Mouse (Mus musculus): ENCODE data around the gene Hist1h2bn.
A peak's percentile ranks its signal among the peaks of the same experiment; 100 is the strongest.
"Not testable (repeated sequence)": the region's sequence is repeated elsewhere in the genome, so short reads cannot be mapped to it uniquely, and the experiment has no call there.

The Hist1h2bn gene

DNA sequence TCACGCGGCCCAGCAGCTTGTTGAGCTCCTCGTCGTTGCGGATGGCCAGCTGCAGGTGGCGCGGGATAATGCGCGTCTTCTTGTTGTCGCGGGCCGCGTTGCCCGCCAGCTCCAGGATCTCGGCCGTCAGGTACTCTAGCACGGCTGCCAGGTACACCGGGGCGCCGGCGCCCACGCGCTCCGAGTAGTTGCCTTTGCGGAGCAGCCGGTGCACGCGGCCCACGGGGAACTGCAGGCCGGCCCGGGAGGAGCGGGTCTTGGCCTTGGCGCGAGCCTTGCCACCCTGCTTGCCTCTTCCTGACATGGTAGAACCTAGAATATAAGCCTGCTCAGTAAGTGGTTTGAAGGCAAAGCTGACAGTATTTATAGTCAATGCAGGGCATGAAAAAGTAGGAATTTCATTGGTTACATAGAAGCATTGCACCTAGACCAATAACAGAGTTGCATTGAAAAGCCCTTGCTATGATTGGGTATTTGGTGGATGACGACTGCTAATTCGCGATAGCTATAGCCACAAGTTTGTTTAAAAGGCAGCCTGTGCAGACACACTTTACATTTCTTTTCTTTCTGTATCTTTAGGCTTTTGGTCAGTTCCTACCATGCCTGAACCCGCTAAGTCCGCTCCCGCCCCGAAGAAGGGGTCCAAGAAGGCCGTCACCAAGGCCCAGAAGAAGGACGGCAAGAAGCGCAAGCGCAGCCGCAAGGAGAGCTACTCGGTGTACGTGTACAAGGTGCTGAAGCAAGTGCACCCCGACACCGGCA, at the start of gene Hist1h2bn, which contains the start of gene Hist1h2ak:
Gene Hist1h2bn, plus strand, starts transcription at position 600 of the 762 bp plus-strand sequence.
Gene Hist1h2ak, minus strand, starts transcription at position 304 of the 762 bp plus-strand sequence.
- DNase-seq (ENCODE audit: extremely low read depth, low read depth, low spot score), result peak; percentile 91

DNA sequence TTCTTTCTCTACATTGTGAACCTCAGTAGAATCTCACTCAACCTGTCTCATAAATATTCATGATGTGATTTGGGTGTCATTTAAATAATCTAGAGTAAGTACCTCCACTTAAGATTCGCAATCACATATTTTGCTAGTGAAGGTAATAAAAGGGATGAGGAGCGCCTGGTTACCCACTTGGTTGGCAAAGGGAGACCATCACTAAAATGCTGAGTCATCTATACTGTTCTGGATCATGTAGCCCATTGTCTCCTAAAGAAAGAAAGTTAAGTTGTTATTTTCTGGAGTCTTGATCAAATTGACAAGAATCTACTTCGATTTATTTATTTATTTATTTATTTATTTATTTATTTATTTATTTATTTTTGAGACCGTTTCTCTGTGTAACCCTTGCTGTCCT, 47.3 kb upstream of the Hist1h2bn start:
- no peak for DNase-seq (ENCODE audit: extremely low read depth, low read depth, low spot score)

DNA sequence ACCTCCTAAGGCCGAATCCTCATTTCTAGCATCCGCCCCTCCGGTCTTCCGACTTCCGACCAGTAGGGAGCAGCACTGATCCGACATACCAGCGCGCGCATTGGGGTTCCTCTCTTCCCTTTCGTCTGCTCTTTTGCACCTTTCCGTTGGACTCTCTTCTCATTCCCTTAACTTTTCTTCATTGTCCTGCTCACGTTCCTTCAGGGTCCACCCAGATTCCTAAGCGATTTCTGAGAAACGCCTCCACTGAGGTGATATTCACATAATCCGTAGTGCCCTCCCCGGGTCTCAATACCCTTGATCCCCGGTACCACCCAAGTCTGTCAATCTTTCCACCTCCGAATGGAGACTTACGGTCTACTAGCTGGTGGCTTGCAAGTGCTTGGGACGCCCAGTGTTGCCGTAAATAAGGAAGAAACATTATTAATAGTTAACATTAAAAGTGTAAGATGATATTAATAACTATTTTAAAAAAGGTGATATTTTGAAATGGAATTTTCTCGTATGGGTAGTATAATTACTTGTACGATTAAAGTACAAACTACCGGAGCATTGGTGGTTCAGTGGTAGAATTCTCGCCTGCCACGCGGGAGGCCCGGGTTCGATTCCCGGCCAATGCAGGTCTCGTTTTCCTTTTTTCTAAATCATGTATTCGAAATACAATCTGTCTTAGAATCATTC, 43.8 kb upstream of the Hist1h2bn start:
- DNase-seq (ENCODE audit: extremely low read depth, low read depth, low spot score), result no peak

DNA sequence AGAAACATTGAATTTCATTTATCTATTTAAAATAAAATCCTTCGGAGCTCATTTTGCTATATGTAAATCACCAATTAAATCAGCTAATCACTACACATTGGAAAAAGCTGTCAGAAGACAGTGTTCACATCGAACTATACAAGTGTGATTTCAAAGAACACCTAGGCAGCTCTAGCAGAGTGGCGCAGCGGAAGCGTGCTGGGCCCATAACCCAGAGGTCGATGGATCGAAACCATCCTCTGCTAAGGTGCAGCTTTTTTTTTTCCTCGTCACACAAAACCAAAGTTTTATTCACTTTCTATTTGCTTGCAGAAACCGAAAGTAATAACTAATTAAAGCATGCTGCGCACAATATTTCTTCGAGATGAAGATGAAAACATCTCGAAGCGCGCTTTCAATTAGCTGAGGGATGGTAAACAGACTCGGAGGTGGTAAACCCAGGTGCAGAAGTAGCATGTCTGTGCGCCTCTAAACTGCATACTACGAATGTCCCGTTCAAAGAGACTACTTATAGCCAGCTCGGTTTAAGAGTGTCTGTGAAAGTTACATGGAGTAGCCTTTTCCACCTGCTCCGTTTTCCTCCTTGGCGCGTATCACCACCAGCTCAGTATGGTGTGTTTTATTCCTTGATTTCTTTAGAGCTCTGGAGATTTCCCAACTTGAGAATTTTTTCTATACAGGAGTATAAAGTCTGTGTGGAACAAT, 43.0 kb upstream of the Hist1h2bn start:
- no peak for DNase-seq (ENCODE audit: extremely low read depth, low read depth, low spot score)

DNA sequence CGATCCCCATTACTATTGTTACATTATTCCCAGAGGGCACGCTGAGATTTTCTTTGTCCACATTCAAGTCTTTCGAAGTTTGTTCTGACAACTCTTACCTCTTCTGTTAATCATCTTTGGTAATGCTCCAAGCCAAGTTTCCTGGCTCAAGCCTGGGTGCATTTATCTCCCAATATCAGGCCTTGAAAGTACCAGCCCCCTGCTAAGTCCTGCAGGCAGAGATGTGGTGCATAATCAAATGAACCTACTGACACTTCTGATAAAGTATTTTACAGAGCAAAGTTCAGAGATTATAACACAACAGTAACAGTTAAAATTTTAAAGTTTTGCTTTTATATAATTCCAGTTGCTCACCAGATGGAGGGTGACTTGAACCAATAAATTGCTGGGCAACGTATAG, 42.2 kb upstream of the Hist1h2bn start:
- no peak for DNase-seq (ENCODE audit: extremely low read depth, low read depth, low spot score)

DNA sequence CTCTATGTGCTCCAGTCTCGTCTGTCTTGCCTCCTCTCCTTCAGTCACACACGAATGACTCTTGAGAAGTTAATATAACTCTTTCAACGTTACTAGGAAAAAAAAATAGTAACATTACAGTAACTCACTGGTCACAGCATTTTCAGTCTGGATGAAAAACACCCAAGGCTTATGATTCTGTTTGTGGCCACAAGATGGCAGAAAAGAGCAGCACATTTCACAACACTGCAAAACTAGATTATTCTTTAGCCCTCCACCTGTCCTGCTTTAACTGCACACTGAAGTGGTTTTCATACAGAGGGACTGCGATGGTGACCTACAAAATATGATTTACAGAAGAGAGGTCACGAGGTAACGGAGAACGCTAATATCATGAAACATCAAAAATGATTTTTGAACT, 39.2 kb upstream of the Hist1h2bn start:
- DNase-seq (ENCODE audit: extremely low read depth, low read depth, low spot score), result no peak

DNA sequence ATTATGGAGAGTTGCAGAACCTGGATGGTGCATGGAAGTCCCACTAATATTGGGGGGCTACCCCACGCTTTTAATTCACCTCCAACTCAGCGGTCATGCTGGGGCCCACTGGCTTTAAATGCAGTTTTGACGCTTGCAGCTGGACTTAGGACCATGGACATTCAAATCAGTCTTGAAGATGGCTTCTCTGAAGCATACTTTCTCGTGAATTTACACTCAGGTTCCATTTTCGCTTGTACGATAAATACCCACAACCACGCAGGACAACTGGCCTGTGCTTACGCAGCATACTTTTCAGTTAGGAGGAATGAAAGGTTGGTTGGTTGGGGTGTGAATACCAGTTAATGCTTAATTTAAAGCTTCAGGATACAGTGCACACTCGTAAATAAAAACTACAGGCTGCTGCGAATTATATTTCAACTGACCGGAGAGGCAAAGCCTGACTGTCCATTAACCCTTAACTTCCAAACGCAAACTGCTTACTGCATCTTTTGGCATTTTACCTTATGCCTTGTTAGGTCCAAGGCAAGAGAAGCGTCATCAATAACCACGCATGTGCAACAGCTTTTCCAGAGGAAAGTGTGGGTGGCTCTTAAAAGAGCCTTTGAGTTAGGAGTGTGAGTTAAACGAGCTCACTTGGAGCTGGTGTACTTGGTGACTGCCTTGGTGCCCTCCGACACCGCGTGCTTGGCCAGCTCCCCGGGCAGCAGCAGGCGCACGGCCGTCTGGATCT, 38.6 kb upstream of the Hist1h2bn start:
- no peak for DNase-seq (ENCODE audit: extremely low read depth, low read depth, low spot score)

DNA sequence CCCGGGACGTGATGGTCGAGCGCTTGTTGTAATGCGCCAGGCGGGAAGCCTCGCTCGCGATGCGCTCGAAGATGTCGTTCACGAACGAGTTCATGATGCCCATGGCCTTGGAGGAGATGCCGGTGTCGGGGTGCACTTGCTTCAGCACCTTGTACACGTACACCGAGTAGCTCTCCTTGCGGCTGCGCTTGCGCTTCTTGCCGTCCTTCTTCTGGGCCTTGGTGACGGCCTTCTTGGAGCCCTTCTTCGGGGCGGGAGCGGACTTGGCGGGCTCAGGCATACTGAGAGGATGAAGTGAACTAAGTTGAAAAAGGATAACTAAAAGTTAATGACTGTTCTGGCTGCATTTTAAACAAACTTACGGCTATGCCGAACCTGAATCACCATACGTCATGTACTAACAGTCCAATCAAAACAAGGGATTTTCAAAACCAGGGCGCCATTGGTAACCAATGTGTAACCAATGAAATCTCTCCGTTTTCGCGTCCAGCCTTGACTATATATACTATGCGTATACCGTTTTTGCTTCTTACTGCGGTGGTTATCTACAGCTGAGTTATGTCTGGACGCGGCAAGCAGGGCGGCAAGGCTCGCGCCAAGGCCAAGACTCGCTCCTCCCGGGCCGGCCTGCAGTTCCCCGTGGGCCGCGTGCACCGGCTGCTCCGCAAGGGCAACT, 37.9 kb upstream of the Hist1h2bn start, which contains the start of the genes Hist1h2bl and Hist1h2ai:
Gene Hist1h2bl, minus strand, starts transcription at position 280 of the 676 bp plus-strand sequence.
Gene Hist1h2ai, plus strand, starts transcription at position 559 of the 676 bp plus-strand sequence.
- DNase-seq (ENCODE audit: extremely low read depth, low read depth, low spot score), result peak; percentile 76

DNA sequence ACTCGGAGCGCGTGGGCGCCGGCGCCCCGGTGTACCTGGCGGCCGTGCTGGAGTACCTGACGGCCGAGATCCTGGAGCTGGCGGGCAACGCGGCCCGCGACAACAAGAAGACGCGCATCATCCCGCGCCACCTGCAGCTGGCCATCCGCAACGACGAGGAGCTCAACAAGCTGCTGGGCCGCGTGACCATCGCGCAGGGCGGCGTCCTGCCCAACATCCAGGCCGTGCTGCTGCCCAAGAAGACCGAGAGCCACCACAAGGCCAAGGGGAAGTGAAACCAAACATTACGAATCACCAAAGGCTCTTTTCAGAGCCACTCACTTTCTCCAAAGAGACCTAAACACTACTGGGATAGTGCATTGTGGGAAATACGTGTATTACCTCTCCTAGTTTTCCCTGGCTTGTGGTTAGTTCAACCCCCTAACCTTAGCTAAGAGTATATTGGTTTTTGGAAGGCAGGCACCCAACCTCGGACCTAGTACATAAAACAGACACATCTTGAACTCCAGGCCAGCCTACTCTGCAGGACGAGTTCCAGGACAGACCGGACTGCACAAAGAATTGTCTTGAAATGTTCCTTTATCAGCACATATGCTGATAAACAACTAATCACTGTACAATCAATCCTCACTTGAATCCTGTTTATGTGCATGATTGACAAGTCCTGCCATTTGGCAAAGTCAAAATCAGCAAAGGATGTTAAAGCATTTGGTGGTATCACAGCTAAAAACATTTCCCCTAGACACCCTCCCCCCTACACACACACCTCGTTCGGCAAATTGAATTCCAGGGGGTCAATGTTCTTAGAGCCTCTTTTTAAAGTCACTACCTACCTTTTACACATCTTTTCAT, 37.2 kb upstream of the Hist1h2bn start:
- DNase-seq (ENCODE audit: extremely low read depth, low read depth, low spot score), result not testable (repeated sequence)

DNA sequence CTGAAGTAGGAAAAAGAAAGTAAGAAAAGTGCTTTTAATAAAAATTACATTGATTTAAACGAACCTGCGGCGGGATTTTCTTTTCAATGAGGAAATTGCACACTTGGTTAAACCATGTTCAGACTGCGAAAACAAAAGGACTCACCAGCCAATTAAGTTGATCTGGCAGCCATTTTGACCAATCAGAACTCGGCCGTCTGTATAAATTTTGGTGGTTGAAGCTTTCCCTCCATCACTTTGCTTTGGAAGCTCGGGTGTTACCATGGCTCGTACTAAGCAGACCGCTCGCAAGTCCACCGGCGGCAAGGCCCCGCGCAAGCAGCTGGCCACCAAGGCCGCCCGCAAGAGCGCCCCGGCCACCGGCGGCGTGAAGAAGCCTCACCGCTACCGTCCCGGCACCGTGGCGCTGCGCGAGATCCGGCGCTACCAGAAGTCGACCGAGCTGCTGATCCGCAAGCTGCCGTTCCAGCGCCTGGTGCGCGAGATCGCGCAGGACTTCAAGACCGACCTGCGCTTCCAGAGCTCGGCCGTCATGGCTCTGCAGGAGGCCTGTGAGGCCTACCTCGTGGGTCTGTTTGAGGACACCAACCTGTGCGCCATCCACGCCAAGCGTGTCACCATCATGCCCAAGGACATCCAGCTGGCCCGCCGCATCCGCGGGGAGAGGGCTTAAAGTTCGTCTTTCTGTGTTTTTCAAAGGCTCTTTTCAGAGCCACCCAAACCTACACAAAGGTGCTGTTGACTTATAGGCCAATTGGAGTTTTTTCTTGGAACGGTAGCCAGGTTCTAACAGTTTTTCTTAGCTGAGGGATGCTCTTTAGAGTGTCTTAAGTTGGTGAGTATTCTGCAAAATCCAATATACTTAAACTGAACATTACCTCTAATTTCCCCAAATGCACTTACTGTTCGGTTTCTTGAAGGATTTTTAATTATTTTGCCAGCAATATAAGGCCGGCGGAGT, 36.2 kb upstream of the Hist1h2bn start, which contains the start of gene Hist1h3h:
Gene Hist1h3h, plus strand, starts transcription at position 263 of the 961 bp plus-strand sequence.
- DNase-seq (ENCODE audit: extremely low read depth, low read depth, low spot score), result not testable (repeated sequence)

DNA sequence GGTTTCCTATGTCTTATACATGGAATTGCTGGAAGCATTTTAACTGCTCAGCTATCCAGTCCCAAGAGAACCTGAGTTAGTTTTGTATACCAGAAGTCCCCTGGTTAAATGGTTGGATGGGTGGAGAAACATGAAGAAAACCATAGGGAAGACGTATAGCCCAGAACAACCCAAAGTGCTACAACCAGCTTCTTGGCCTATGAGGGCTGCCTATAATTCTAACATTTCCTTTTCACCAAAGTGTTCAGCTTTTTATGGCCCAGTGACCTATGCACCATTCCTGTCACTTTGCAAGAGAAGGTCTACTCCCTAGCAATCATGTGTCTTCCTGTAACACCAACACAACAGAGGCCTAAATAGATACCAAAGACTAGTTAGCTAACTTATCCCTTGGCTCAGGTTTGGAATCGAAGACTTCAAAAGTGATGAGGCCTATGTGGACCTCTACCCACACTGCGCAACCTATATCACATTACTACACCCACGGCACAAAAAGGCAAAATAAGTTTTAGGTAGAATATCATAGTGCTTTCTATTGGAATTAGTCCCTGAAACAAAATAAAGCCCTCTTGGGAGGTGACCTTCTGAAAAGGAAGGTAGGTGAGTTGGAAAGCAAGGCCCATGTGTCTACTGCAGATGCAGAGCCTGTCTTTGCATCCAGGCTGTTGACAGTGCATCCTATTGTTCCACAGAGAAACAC, 35.4 kb upstream of the Hist1h2bn start:
- no peak for DNase-seq (ENCODE audit: extremely low read depth, low read depth, low spot score)

DNA sequence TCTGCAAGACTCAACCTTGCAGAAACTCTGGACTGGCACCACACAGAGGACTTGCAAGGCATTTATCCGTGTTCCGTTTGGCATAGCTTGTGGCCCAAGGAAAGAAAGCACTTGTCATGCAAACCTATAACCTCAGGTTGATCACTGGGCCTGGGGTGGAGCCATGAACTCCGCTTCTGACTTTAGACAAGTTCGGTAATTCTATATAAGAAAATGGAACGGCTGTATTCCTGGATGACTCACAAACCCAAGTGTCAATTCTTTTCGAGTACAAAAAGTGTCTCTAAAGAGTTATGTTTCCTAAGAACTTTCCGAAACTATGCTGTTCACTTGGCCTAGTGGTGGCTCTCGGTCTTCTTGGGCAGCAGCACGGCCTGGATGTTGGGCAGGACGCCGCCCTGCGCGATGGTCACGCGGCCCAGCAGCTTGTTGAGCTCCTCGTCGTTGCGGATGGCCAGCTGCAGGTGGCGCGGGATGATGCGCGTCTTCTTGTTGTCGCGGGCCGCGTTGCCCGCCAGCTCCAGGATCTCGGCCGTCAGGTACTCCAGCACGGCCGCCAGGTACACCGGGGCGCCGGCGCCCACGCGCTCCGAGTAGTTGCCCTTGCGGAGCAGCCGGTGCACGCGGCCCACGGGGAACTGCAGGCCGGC, 32.7 kb upstream of the Hist1h2bn start:
- DNase-seq (ENCODE audit: extremely low read depth, low read depth, low spot score), result not testable (repeated sequence)

DNA sequence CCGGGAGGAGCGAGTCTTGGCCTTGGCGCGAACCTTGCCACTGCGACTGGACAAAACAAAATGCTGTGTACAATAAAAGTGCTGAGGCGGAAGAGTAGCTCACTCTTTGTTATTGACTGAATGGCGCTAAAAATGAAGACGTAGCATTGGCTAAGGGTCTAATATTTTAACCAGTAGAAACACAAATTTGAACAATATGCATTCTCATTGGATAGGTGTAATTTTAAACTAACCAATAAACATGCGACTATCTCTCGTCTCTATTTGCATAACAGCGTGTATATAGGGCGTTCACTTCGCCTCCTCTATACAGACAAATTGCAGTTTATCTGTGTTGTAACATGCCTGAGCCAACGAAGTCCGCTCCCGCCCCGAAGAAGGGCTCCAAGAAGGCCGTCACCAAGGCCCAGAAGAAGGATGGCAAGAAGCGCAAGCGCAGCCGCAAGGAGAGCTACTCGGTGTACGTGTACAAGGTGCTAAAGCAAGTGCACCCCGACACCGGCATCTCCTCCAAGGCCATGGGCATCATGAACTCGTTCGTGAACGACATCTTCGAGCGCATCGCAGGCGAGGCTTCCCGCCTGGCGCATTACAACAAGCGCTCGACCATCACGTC, 32.1 kb upstream of the Hist1h2bn start, which contains the start of gene Hist1h2bm:
Gene Hist1h2bm, plus strand, starts transcription at position 288 of the 616 bp plus-strand sequence.
- peak; percentile 86 for DNase-seq (ENCODE audit: extremely low read depth, low read depth, low spot score)

DNA sequence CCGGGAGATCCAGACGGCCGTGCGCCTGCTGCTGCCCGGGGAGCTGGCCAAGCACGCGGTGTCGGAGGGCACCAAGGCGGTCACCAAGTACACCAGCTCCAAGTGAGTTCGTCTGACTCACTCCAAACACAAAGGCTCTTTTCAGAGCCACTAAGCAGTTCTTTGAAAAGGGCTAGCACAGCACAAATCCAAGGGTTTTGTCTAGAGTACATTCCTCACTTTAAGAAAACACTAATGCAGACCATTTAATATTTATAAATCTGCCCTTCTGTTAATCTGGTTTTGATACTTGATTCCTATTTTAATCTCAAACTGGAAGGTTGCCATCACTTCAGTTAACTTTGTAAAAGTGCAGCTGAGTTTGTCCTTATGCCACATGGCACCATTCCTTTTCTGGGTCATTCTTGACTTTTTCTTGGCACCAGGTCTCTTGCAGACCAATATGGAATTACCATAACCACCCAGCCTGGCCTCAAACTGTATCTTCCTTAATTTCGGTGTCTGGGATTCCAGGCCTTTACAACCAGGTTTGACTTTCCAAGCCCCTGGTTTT, 31.5 kb upstream of the Hist1h2bn start:
- DNase-seq (ENCODE audit: extremely low read depth, low read depth, low spot score), result no peak

DNA sequence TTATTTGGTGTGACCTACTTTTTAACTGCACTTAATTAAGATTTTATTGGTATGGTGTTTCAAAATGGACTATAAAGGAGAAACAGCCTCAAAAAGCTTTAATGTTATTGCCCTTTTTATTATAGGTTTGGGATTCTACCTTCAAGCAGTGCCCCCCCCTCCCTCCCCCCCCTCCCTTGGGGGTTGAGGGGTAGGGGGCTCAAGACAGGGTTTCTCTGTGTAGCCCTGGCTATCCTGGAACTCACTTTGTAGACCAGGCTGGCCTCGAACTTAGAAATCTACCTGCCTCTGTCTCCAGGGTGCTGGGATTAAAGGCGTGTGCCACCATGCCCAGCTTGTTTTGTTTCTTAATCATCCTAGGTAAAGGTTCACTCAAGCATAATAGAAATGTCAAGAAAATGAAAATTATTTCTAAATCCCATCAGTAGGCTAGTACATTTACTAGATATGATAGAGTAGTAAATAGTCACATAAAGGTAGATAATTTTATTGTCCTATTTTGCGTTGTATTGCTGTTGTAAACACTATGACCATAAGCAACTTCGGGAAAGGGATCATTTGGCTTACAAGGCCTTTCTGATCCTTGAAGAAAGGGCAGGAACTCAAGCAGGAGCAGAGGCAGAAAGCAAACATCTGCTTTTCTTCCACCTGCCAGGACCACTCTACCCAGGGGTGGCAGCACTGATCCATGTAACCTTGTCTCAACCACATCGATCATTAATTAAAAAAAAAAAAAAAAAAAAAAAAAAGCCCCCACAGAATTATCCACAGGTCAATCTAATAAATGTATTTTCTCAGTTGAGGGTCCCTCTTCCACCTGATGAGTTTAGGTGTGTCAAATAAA, 30.7 kb upstream of the Hist1h2bn start:
- DNase-seq (ENCODE audit: extremely low read depth, low read depth, low spot score), result no peak
